8 mouse cellular contexts compared by ENCODE assay signal in genomic region chr4:21766863-21767304, GRCm38 (mm10). TPM values are rescaled to one million over a fixed set of nuclear protein-coding genes. Genes with fewer than 3 reads are reported as not detected.
A peak's percentile ranks its signal among the peaks of the same experiment; 100 is the strongest.
DNase-seq lines count a peak whose midpoint lies in the region; ATAC-seq lines count a peak whose summit lies in the region.

Gene Usp45, plus strand, starts transcription at chr4:21767156.
Gene Tstd3, minus strand, starts transcription at chr4:21767212.

- H3K27ac ChIP-seq in heart, embryonic 11.5 days (ENCODE audit: low read depth, low read length), result no peak within 1 kb of the TSS
- H3K27ac ChIP-seq in kidney, embryonic 16.5 days (ENCODE audit: low read length), result no peak within 1 kb of the TSS

- no peaks in the 10 kb centered on the region for H3K4me1 ChIP-seq in heart, embryonic 11.5 days (ENCODE audit: control insufficient read depth, insufficient read depth, low read length)
- peaks cover 7% of the 10 kb centered on the region; the same call in 1 of the 2 replicates for H3K4me1 ChIP-seq in kidney, embryonic 16.5 days (ENCODE audit: insufficient read depth, low read length)

- peak; percentile 73 to 75 for DNase-seq in B cell, adult 2 months
- peak; percentile 90 for DNase-seq in brain, adult 2 months (ENCODE audit: low read depth, low spot score)
- peak; percentile 86 for DNase-seq in liver
- peak; percentile 49 to 57 for DNase-seq in monocyte, adult 2 months (ENCODE audit: low read depth in 1 of 2, low spot score in 2 of 2)
- peak; percentile 66 to 74 for DNase-seq in spleen, postnatal 36 days (ENCODE audit: low spot score in 2 of 2)

- H3K27me3 ChIP-seq in heart, embryonic 11.5 days (ENCODE audit: control insufficient read depth, insufficient read depth, low read length), result no peaks in the 10 kb centered on the region
- H3K27me3 ChIP-seq in kidney, embryonic 16.5 days (ENCODE audit: insufficient read depth, low read length), result no peaks in the 10 kb centered on the region

- peak within 1 kb of the TSS; percentile 79 for H3K4me3 ChIP-seq in heart, embryonic 11.5 days (ENCODE audit: low read depth, low read length)
- H3K4me3 ChIP-seq in kidney, embryonic 16.5 days (ENCODE audit: low read length), result peak within 1 kb of the TSS; percentile 72

- peak within 1 kb of the TSS; percentile 81 for H3K9ac ChIP-seq in heart, embryonic 11.5 days (ENCODE audit: low read depth, low read length)
- H3K9ac ChIP-seq in kidney, embryonic 16.5 days (replicated peaks; ENCODE audit: low read length), result peak within 1 kb of the TSS; percentile 75

- H3K4me2 ChIP-seq in heart, embryonic 11.5 days, result peak within 1 kb of the TSS; percentile 73
- peak within 1 kb of the TSS; percentile 79 for H3K4me2 ChIP-seq in kidney, embryonic 16.5 days (replicated peaks; ENCODE audit: low read depth, low read length)

- H3K9me3 ChIP-seq in heart, embryonic 11.5 days (replicated peaks; ENCODE audit: control insufficient read depth, low read length), result no peaks in the 10 kb centered on the region
- no peaks in the 10 kb centered on the region; the same call in 1 of the 2 replicates for H3K9me3 ChIP-seq in kidney, embryonic 16.5 days (ENCODE audit: low read length)

- ATAC-seq in erythroblast, adult 5-6 weeks (replicated peaks; ENCODE audit: low FRiP score, poor library complexity, severe bottlenecking), result peak; percentile 100
- peak; percentile 78 for ATAC-seq in heart, embryonic 11.5 days (replicated peaks; ENCODE audit: insufficient number of reproducible peaks, low FRiP score, low TSS enrichment)
- peak; percentile 97 for ATAC-seq in kidney, embryonic 16.5 days (ENCODE audit: low FRiP score, low TSS enrichment)

- no peaks in the 10 kb centered on the region for H3K36me3 ChIP-seq in heart, embryonic 11.5 days (ENCODE audit: control insufficient read depth, insufficient read depth, low read length)
- no peaks in the 10 kb centered on the region for H3K36me3 ChIP-seq in kidney, embryonic 16.5 days (ENCODE audit: insufficient read depth, low read length)

- 4% methylated on average over 17 of the region's 17 CpGs for WGBS in heart, embryonic 11.5 days (ENCODE audit: insufficient replicate concordance)
- 2% methylated on average over 17 of the region's 17 CpGs for WGBS in kidney, embryonic 16.5 days

RNA-seq across cellular contexts. Expression of gene Usp45, which starts in this region (rescaled TPM):
- 26.3 and 28.1 TPM in 2 replicates for total RNA-seq in erythroblast, adult 5-6 weeks (2015; ENCODE audit: low replicate concordance)
- total RNA-seq in erythroblast, adult 5-6 weeks (2017; ENCODE audit: low replicate concordance), result 22.7 and 27.5 TPM in 2 replicates
- polyA plus RNA-seq in heart, embryonic 11.5 days (2014; fragmentation: Nextera tagmentation; extraction: Ambion mirVana), result 9.8 and 11.9 TPM in 2 replicates
- 7.2 and 8.6 TPM in 2 replicates for polyA plus RNA-seq in kidney, embryonic 16.5 days (2015; fragmentation: Nextera tagmentation; extraction: Ambion mirVana)

RNA-seq across cellular contexts. Expression of gene Tstd3, which starts in this region (rescaled TPM):
- total RNA-seq in erythroblast, adult 5-6 weeks (2015; ENCODE audit: low replicate concordance), result 7.3 and 12.9 TPM in 2 replicates
- total RNA-seq in erythroblast, adult 5-6 weeks (2017; ENCODE audit: low replicate concordance), result 4.9 and 7.5 TPM in 2 replicates
- polyA plus RNA-seq in heart, embryonic 11.5 days (2014; fragmentation: Nextera tagmentation; extraction: Ambion mirVana), result 24.4 and 26.4 TPM in 2 replicates
- polyA plus RNA-seq in kidney, embryonic 16.5 days (2015; fragmentation: Nextera tagmentation; extraction: Ambion mirVana), result 11.3 and 12.6 TPM in 2 replicates
